Mouse (Mus musculus) liver, embryonic 14 days (tissue): Measurements from ENCODE around the gene Ergic1. TPM values are rescaled to one million over a fixed set of nuclear protein-coding genes. Genes with fewer than 3 reads are reported as not detected.

Source experiments
- polyA plus RNA-seq: library from polyadenylated mRNA; depleted of rRNA; stranded (reverse); fragments of >200 nt; gene quantifications from 2 replicates; pipeline ENCODE4 v1.2.3, GENCODE M21; 2012; rRNA removed

The Ergic1 gene
- 26.2 and 28.7 TPM in 2 replicates for polyA plus RNA-seq

GRCm38 (mm10) chr17:26561290-26561640 lies at the start of gene Ergic1:
TSS of gene Ergic1 (plus strand) at chr17:26561489.

GRCm38 (mm10) chr17:26561651-26562181 lies 427 bp downstream of the Ergic1 start, which contains the start of gene Dusp1:
TSS of gene Dusp1 (minus strand) at chr17:26562128.

GRCm38 (mm10) chr17:26662978-26663683 lies 101.8 kb downstream of the Ergic1 start, which contains the start of gene Atp6v0e:
TSS of gene Atp6v0e (plus strand) at chr17:26663231.

Other genes with a start within 250 kb of the Ergic1 start
- gene Neurl1b, start 146.7 kb upstream of the Ergic1 start, polyA plus RNA-seq: 0.08 and 0.09 TPM in 2 replicates
- gene Dusp1, start 639 bp downstream of the Ergic1 start, polyA plus RNA-seq: 20.2 and 25.6 TPM in 2 replicates
- 99.5 and 112 TPM in 2 replicates for gene Atp6v0e, start 101.7 kb downstream of the Ergic1 start, polyA plus RNA-seq
- gene Crebrf, start 154.2 kb downstream of the Ergic1 start, polyA plus RNA-seq: 1.6 and 1.7 TPM in 2 replicates
- gene Bnip1, start 219.6 kb downstream of the Ergic1 start, polyA plus RNA-seq: 14.0 and 15.2 TPM in 2 replicates